In the genomic region with DNA sequence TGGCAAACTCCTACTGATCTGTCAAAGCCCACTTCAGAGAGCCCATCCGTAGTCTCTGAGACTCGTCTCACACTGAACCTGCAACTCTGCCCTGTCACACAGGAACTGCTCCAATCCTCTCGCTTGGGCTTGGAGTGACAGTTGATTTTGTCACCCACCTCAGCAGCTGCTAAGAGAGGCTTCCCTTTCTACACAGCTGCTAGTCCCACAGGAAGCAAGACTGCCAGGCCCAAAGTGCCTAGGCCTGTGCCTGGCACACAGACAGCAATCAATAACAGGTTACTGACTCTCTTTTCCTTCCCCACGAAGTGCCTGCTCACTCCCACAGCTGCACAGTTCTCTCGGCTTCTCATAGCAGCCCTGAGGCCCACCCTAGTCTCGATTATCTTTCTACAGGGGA, we compare ENCODE assay signal across 11 mouse cellular contexts. TPM values are rescaled to one million over a fixed set of nuclear protein-coding genes. Genes with fewer than 3 reads are reported as not detected.
DNase-seq lines count a peak whose midpoint lies in the region; ATAC-seq lines count a peak whose summit lies in the region.
"Had no signal": no experiment of that assay in that cellular context is flagged by ENCODE, and none has a peak within 500 bp of the region (broad histone marks: within the 10 kb centered on the region; RNA-seq: fewer than 3 reads in every experiment).

No protein-coding gene starts in this region.

- peaks cover 55% of the 10 kb centered on the region for H3K4me1 ChIP-seq in hindbrain, embryonic 10.5 days (replicated peaks)
- peaks cover 5% of the 10 kb centered on the region for H3K4me1 ChIP-seq in hindbrain, embryonic 11.5 days (replicated peaks; ENCODE audit: control insufficient read depth, insufficient read depth, low read length)
- H3K4me1 ChIP-seq in embryonic facial prominence, embryonic 13.5 days, result peaks cover 54% of the 10 kb centered on the region
- H3K4me1 ChIP-seq in limb, embryonic 10.5 days, result peaks cover 40% of the 10 kb centered on the region
- H3K4me1 ChIP-seq in neural tube, embryonic 14.5 days (ENCODE audit: control insufficient read depth, insufficient read depth, low read length), result peaks cover 13% of the 10 kb centered on the region

- no peaks in the 10 kb centered on the region for H3K27me3 ChIP-seq in hindbrain, embryonic 10.5 days (ENCODE audit: insufficient read depth, poor library complexity, severe bottlenecking)
- no peaks in the 10 kb centered on the region for H3K27me3 ChIP-seq in hindbrain, embryonic 11.5 days (ENCODE audit: control insufficient read depth, insufficient read depth, low read length)
- H3K27me3 ChIP-seq in embryonic facial prominence, embryonic 13.5 days, result no peaks in the 10 kb centered on the region
- H3K27me3 ChIP-seq in limb, embryonic 10.5 days (ENCODE audit: low read depth, poor library complexity, severe bottlenecking), result no peaks in the 10 kb centered on the region
- H3K27me3 ChIP-seq in neural tube, embryonic 14.5 days (ENCODE audit: control insufficient read depth, insufficient read depth, low read length), result no peaks in the 10 kb centered on the region

- H3K4me3 ChIP-seq in hindbrain, embryonic 10.5 days, result peak overlapping the region; percentile 97
- H3K4me3 ChIP-seq in hindbrain, embryonic 11.5 days (ENCODE audit: low read depth, low read length), result no peak overlapping the region; the same call in 1 of the 2 replicates
- peak overlapping the region; percentile 85 for H3K4me3 ChIP-seq in embryonic facial prominence, embryonic 13.5 days
- H3K4me3 ChIP-seq in limb, embryonic 10.5 days, result no peak overlapping the region
- H3K4me3 ChIP-seq in neural tube, embryonic 14.5 days (ENCODE audit: low read depth, low read length), result no peak overlapping the region

- H3K27ac ChIP-seq in hindbrain, embryonic 10.5 days, result peak overlapping the region; percentile 99
- H3K27ac ChIP-seq in hindbrain, embryonic 11.5 days (ENCODE audit: low read depth, low read length), result no peak overlapping the region
- peak overlapping the region; percentile 94; the same call in 1 of the 2 replicates for H3K27ac ChIP-seq in embryonic facial prominence, embryonic 13.5 days
- 0 out of 2 replicates have a peak overlapping the region, but pooled peaks have one; percentile 26 for H3K27ac ChIP-seq in limb, embryonic 10.5 days
- no peak overlapping the region for H3K27ac ChIP-seq in neural tube, embryonic 14.5 days (ENCODE audit: low read depth, low read length)

- no peaks in the 10 kb centered on the region for H3K9me3 ChIP-seq in hindbrain, embryonic 10.5 days
- H3K9me3 ChIP-seq in hindbrain, embryonic 11.5 days (ENCODE audit: control insufficient read depth, low read length), result no peaks in the 10 kb centered on the region
- no peaks in the 10 kb centered on the region for H3K9me3 ChIP-seq in embryonic facial prominence, embryonic 13.5 days
- no peaks in the 10 kb centered on the region for H3K9me3 ChIP-seq in limb, embryonic 10.5 days (replicated peaks)
- no peaks in the 10 kb centered on the region for H3K9me3 ChIP-seq in neural tube, embryonic 14.5 days (ENCODE audit: control insufficient read depth, low read length)

- no peak for DNase-seq in hindbrain, embryonic 10.5 days (ENCODE audit: low spot score)
- no peak for DNase-seq in hindbrain, embryonic 11.5 days (ENCODE audit: low spot score)
- no peak for DNase-seq in limb, embryonic 10.5 days (ENCODE audit: low spot score)
- DNase-seq in embryo, embryonic 11 days, result no peak
- no peak for DNase-seq in testis, postnatal 14 days (ENCODE audit: low spot score)
- DNase-seq in urinary bladder, postnatal 25 days (ENCODE audit: low spot score), result no peak
- DNase-seq: adrenal gland, postnatal 25 days; cerebellum, postnatal 36 days; kidney, adult 8-10 months had no signal

- no peak overlapping the region for H3K9ac ChIP-seq in hindbrain, embryonic 11.5 days (ENCODE audit: low read depth, low read length)
- peak overlapping the region; percentile 95; the same call in 1 of the 2 replicates for H3K9ac ChIP-seq in embryonic facial prominence, embryonic 13.5 days
- no peak overlapping the region for H3K9ac ChIP-seq in neural tube, embryonic 14.5 days (replicated peaks; ENCODE audit: low read depth, low read length)

- WGBS in hindbrain, embryonic 10.5 days, result 77% methylated on average over 6 of the region's 6 CpGs
- WGBS in hindbrain, embryonic 11.5 days, result 74% methylated on average over 6 of the region's 6 CpGs
- 58% methylated on average over 6 of the region's 6 CpGs for WGBS in embryonic facial prominence, embryonic 13.5 days
- WGBS in limb, embryonic 10.5 days, result 83% methylated on average over 6 of the region's 6 CpGs
- WGBS in neural tube, embryonic 14.5 days, result 76% methylated on average over 6 of the region's 6 CpGs

- no peak overlapping the region for H3K4me2 ChIP-seq in hindbrain, embryonic 11.5 days (replicated peaks; ENCODE audit: low read depth, low read length)
- H3K4me2 ChIP-seq in embryonic facial prominence, embryonic 13.5 days, result peak overlapping the region; percentile 69
- peak overlapping the region; percentile 78; the same call in 1 of the 2 replicates for H3K4me2 ChIP-seq in neural tube, embryonic 14.5 days (ENCODE audit: low read depth, low read length)

- no peak for ATAC-seq in hindbrain, embryonic 11.5 days (ENCODE audit: low FRiP score)
- ATAC-seq in embryonic facial prominence, embryonic 13.5 days (ENCODE audit: insufficient number of reproducible peaks, insufficient read depth, low FRiP score, low TSS enrichment, low read depth), result no peak
- no peak for ATAC-seq in neural tube, embryonic 14.5 days (ENCODE audit: low read depth)

- peaks cover 51% of the 10 kb centered on the region for H3K36me3 ChIP-seq in hindbrain, embryonic 10.5 days
- no peaks in the 10 kb centered on the region for H3K36me3 ChIP-seq in hindbrain, embryonic 11.5 days (ENCODE audit: control insufficient read depth, insufficient read depth, low read length)
- H3K36me3 ChIP-seq in embryonic facial prominence, embryonic 13.5 days, result peaks cover 35% of the 10 kb centered on the region
- peaks cover 55% of the 10 kb centered on the region for H3K36me3 ChIP-seq in limb, embryonic 10.5 days
- no peaks in the 10 kb centered on the region; the same call in 1 of the 2 replicates for H3K36me3 ChIP-seq in neural tube, embryonic 14.5 days (ENCODE audit: control insufficient read depth, insufficient read depth, low read length)

RNA-seq across cellular contexts. Expression of gene Ptprf, which starts 2.7 kb away (rescaled TPM):
- 104 and 106 TPM in 2 replicates for polyA plus RNA-seq in hindbrain, embryonic 10.5 days (2016; fragmentation: Nextera tagmentation; extraction: Ambion mirVana)
- 62.4 and 66.0 TPM in 2 replicates for polyA plus RNA-seq in hindbrain, embryonic 11.5 days (2014; fragmentation: Nextera tagmentation; extraction: Ambion mirVana)
- 79.8 and 88.8 TPM in 2 replicates for polyA plus RNA-seq in embryonic facial prominence, embryonic 13.5 days (2015; fragmentation: Nextera tagmentation; extraction: Ambion mirVana)
- 67.5 and 77.3 TPM in 2 replicates for polyA plus RNA-seq in limb, embryonic 10.5 days (2016; fragmentation: Nextera tagmentation; extraction: Ambion mirVana)
- polyA plus RNA-seq in neural tube, embryonic 14.5 days (2014; fragmentation: Nextera tagmentation; extraction: Ambion mirVana), result 52.4 and 66.7 TPM in 2 replicates

Comparison
In these comparisons a context has a peak if more than half of its experiments do, and no peak if none do; other contexts are left out.
1. H3K27ac ChIP-seq: peak in hindbrain, embryonic 10.5 days (single experiment), embryonic facial prominence, embryonic 13.5 days (single experiment) and limb, embryonic 10.5 days (single experiment); none in hindbrain, embryonic 11.5 days (single experiment) and neural tube, embryonic 14.5 days (single experiment).
2. H3K4me3 ChIP-seq: peak in hindbrain, embryonic 10.5 days (single experiment) and embryonic facial prominence, embryonic 13.5 days (single experiment); none in hindbrain, embryonic 11.5 days (single experiment), limb, embryonic 10.5 days (single experiment) and neural tube, embryonic 14.5 days (single experiment).